Mouse (Mus musculus) intestine, postnatal 0 days (tissue): ENCODE measurements at regions not wholly inside any gene's neighbourhood (a gene's known extent, or its start where the extent isn't known, plus 50 kb on each side); places are given as distances from the start of the nearest gene placed in this dataset.
A peak's percentile ranks its signal among the peaks of the same experiment; 100 is the strongest.

ENCODE experiments used
- ATAC-seq: fragments of 200-750 bp; cut with Nextera tagmentation; 2 replicates; pipeline ENCODE4 v1.8.0; 2017; ENCODE audit warnings: mild to moderate bottlenecking, moderate TSS enrichment, moderate library complexity
- H3K27ac ChIP-seq: fragments of 300-500 bp; sonication (generic); 2 replicates; pipeline ENCODE4 v1.5.1; 2014; ENCODE audit warnings: mild to moderate bottlenecking, low read depth, low read length, moderate library complexity
- H3K27me3 ChIP-seq: fragments of 300-500 bp; sonication (generic); replicated peaks from 2 replicates; pipeline ENCODE4 v1.6.1; 2014; ENCODE audit warnings: low read length, mixed read lengths; ENCODE audit not compliant: control insufficient read depth, insufficient read depth
- H3K36me3 ChIP-seq: fragments of 300-500 bp; sonication (generic); 2 replicates; pipeline ENCODE4 v1.6.1; 2014; ENCODE audit warnings: mild to moderate bottlenecking, moderate library complexity; ENCODE audit not compliant: control insufficient read depth, insufficient read depth
- H3K4me1 ChIP-seq: fragments of 300-500 bp; sonication (generic); replicated peaks from 2 replicates; pipeline ENCODE4 v1.6.1; 2014; ENCODE audit warnings: antibody characterized with exemption, low read length, mixed read lengths; ENCODE audit not compliant: control insufficient read depth, insufficient read depth
- H3K4me2 ChIP-seq: fragments of 300-500 bp; sonication (generic); replicated peaks from 2 replicates; pipeline ENCODE4 v1.6.1; 2014; ENCODE audit warnings: low read depth, mild to moderate bottlenecking, moderate library complexity
- H3K4me3 ChIP-seq: fragments of 300-500 bp; sonication (generic); 2 replicates; pipeline ENCODE4 v1.5.1; 2014; ENCODE audit warnings: low read depth, low read length
- H3K9ac ChIP-seq: fragments of 300-500 bp; sonication (generic); 2 replicates; pipeline ENCODE4 v1.6.1; 2014; ENCODE audit warnings: mild to moderate bottlenecking, low read depth, low read length
- H3K9me3 ChIP-seq: fragments of 300-500 bp; sonication (generic); 2 replicates; pipeline ENCODE4 v1.6.1; 2016; ENCODE audit warnings: mixed run types; ENCODE audit not compliant: control insufficient read depth
- CTCF ChIP-seq: sonication (generic); IDR thresholded peaks from 2 replicates; pipeline ENCODE4 v1.5.1; 2016; ENCODE audit warnings: low read depth, mild to moderate bottlenecking, control low read depth, antibody characterized with exemption, moderate library complexity
- WGBS: fragments of 180-500 bp; shearing (Covaris S2); extraction: QIAGEN DNeasy Blood & Tissue Kit; methylation state at CpG from one replicate; pipeline ENCODE4 v1.1.7; 2014; 5-methylcytosine and 5-hydroxymethylcytosine counted together

- Histone ChIP-seq H3K27ac (no peak overlapping the region), H3K4me1 (no peaks in the 10 kb centered on the region), H3K36me3 (no peaks in the 10 kb centered on the region), H3K9me3 (no peaks in the 10 kb centered on the region), H3K9ac (no peak overlapping the region), H3K4me2 (no peak overlapping the region), H3K4me3 (no peak overlapping the region), H3K27me3 (no peaks in the 10 kb centered on the region)
- ATAC-seq: no peak
- 61% methylated on average over 4 of the region's 4 CpGs for WGBS
- TF ChIP-seq CTCF: no peak
Observed at GRCm38 (mm10) chr13:118259606-118260005, 126.8 kb upstream of the B430218F22Rik start.

GRCm38 (mm10) chr13:118262971-118263370 is 123.5 kb upstream of the B430218F22Rik start:
- H3K27ac ChIP-seq: no peak overlapping the region
- H3K9me3 ChIP-seq: no peaks in the 10 kb centered on the region
- no peaks in the 10 kb centered on the region for H3K36me3 ChIP-seq
- WGBS: 78% methylated on average over 4 of the region's 4 CpGs
- ATAC-seq: no peak
- no peak overlapping the region for H3K4me3 ChIP-seq
- H3K4me2 ChIP-seq: no peak overlapping the region
- no peaks in the 10 kb centered on the region for H3K4me1 ChIP-seq
- TF ChIP-seq CTCF: no peak
- H3K27me3 ChIP-seq: no peaks in the 10 kb centered on the region
- H3K9ac ChIP-seq: no peak overlapping the region

- H3K27me3 ChIP-seq: no peaks in the 10 kb centered on the region
- H3K4me3 ChIP-seq: no peak overlapping the region
- H3K4me1 ChIP-seq: no peaks in the 10 kb centered on the region
- H3K9me3 ChIP-seq: no peaks in the 10 kb centered on the region
- WGBS: 90% methylated on average over 8 of the region's 8 CpGs
- no peak overlapping the region for H3K9ac ChIP-seq
- TF ChIP-seq CTCF: no peak
- no peak for ATAC-seq
- H3K36me3 ChIP-seq: no peaks in the 10 kb centered on the region
- no peak overlapping the region for H3K4me2 ChIP-seq
- no peak overlapping the region for H3K27ac ChIP-seq
Observed at GRCm38 (mm10) chr13:118265763-118266520, 120.5 kb upstream of the B430218F22Rik start.

DNA sequence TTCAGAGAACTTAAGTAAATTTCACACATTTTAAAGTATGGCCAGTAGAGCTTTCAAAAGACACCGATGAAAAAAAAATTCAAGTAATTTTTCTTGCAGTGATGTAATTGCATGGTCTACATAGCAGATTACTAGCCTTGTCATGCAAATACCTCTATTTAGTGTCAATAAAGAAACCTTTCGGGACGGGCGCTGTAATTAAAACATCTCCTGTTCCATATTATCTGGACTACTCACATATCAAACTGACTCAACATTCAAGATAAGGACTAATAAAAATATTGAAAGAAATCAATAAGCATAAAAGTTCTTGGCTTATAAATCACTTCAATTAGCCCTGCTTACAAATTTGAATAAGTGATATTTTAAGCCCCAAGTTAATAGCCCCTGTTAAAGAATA is 113.5 kb upstream of the B430218F22Rik start:
- Histone ChIP-seq H3K4me3 (no peak overlapping the region), H3K4me2 (no peak overlapping the region), H3K9me3 (no peaks in the 10 kb centered on the region), H3K27me3 (no peaks in the 10 kb centered on the region), H3K36me3 (no peaks in the 10 kb centered on the region), H3K4me1 (no peaks in the 10 kb centered on the region), H3K9ac (no peak overlapping the region), H3K27ac (no peak overlapping the region)
- WGBS: 40% methylated on average over 4 of the region's 4 CpGs
- ATAC-seq: 0 out of 2 replicates have a peak, but pooled peaks have one; percentile 33
- TF ChIP-seq CTCF: no peak

DNA sequence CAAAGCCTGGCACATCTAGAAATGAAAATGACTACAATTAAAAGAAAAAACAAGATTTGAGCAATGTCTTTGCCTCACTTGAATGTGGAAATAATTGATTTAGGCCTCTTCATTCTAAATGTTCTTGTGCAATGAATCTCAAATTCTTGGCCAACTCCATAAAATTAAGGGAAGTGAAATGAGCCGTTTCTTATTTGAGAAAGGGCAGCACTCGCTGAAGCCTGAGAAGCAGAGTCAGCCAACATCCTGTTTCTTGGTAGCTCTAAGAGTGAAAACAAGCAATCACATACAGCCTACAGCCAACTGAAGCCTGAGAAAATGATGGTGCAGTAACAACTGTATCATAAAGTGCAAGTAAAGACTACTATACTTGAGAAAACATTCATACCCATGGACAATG is 105.5 kb upstream of the B430218F22Rik start:
- WGBS: 66% methylated on average over 2 of the region's 2 CpGs
- Histone ChIP-seq H3K4me2 (no peak overlapping the region), H3K9me3 (no peaks in the 10 kb centered on the region), H3K27ac (no peak overlapping the region), H3K9ac (no peak overlapping the region), H3K27me3 (no peaks in the 10 kb centered on the region), H3K4me1 (no peaks in the 10 kb centered on the region), H3K4me3 (no peak overlapping the region), H3K36me3 (no peaks in the 10 kb centered on the region)
- ATAC-seq: no peak
- TF ChIP-seq CTCF: no peak

DNA sequence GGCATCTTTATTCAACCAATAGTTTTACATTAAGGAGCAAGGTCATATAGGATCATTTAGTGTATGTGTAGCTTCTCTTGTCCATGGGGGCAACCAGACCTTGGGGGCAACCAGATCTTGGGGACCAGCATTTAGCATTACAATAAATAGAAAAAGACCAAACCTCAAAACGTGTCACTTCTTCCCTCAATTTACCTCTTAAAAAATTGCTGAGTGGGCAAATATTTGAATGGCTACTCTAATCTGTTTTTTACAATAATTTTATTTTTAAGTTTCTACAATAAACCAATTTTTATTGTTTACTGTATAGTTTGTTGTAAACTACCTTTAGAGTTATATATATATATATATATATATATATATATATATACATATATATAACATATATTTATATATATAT is 92.7 kb upstream of the B430218F22Rik start:
- no peak for TF ChIP-seq CTCF
- Histone ChIP-seq H3K4me1 (no peaks in the 10 kb centered on the region), H3K4me2 (no peak overlapping the region), H3K27me3 (no peaks in the 10 kb centered on the region), H3K9me3 (no peaks in the 10 kb centered on the region), H3K4me3 (no peak overlapping the region), H3K27ac (no peak overlapping the region), H3K9ac (no peak overlapping the region), H3K36me3 (no peaks in the 10 kb centered on the region)
- no peak for ATAC-seq
- WGBS: 83% methylated on average over 1 of the region's 1 CpGs

DNA sequence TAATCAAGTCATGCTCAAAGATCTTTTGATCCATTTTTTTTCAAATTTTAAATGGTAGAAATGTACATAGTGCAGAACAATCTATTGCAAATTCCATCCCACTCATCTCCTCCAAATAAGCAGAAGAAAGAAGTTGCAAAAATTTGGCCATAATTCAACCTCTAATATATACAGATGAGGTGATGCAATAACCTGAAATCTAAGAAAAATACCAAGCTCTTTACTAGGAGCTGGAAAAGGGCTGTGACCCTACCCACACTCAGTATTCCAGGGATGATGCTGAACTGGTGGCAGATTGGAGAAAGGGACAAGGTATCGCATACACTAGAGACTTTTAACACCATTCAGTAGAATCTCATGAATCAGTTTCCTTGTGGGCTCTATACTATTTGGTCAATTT is 76.3 kb upstream of the B430218F22Rik start:
- no peaks in the 10 kb centered on the region for H3K36me3 ChIP-seq
- H3K27ac ChIP-seq: no peak overlapping the region
- H3K4me1 ChIP-seq: no peaks in the 10 kb centered on the region
- ATAC-seq: no peak
- H3K9ac ChIP-seq: no peak overlapping the region
- no peak overlapping the region for H3K4me2 ChIP-seq
- 89% methylated on average over 1 of the region's 1 CpGs for WGBS
- no peaks in the 10 kb centered on the region for H3K27me3 ChIP-seq
- H3K9me3 ChIP-seq: no peaks in the 10 kb centered on the region
- no peak overlapping the region for H3K4me3 ChIP-seq
- TF ChIP-seq CTCF: no peak
